Mouse (Mus musculus) cortical plate, adult 2 months (tissue): ENCODE measurements around the gene Rab4a.
A peak's percentile ranks its signal among the peaks of the same experiment; 100 is the strongest.

ENCODE experiments used
- CTCF ChIP-seq: fragments of 200-500 bp; IDR thresholded peaks from 2 replicates; pipeline ENCODE4 v1.5.1; 2011; ENCODE audit warnings: mild to moderate bottlenecking, control low read depth, low read length; ENCODE audit not compliant: insufficient read depth; ENCODE audit errors: extremely low read depth
- POLR2A ChIP-seq: fragments of 200-500 bp; IDR thresholded peaks from 2 replicates; pipeline ENCODE4 v1.6.1; 2011; ENCODE audit warnings: mild to moderate bottlenecking, low read length, control low read depth; ENCODE audit not compliant: insufficient read depth; ENCODE audit errors: extremely low read depth

GRCm38 (mm10) chr8:123832757-123833156 is 27.0 kb downstream of the Rab4a start:
- TF ChIP-seq POLR2A (no peak), CTCF (peak; percentile 77)
